Mouse (Mus musculus): ENCODE measurements around the gene Tmem212.

- no peak for TF ChIP-seq CTCF (IDR thresholded peaks at IDR 0.05; ENCODE audit: borderline replicate concordance, insufficient read depth, low read depth, low read length)
- TF ChIP-seq POLR2A (IDR thresholded peaks at IDR 0.05; ENCODE audit: borderline replicate concordance, insufficient read depth, low read length), result no peak
Observed at GRCm38 (mm10) chr3:27932391-27932790, 36.2 kb upstream of the Tmem212 start.

Data from cerebellum, adult 2 months (tissue).